Mouse (Mus musculus): Measurements from ENCODE around the gene AI467606.

GRCm38 (mm10) chr7:127112251-127112841, 21.2 kb downstream of the AI467606 start:
- no peak for TF ChIP-seq CTCF (conservative IDR thresholded peaks at IDR 0.05; ENCODE audit: low read length)
- TF ChIP-seq POU5F1 (IDR thresholded peaks at IDR 0.05; ENCODE audit: borderline replicate concordance, low read length), result no peak

All from E14TG2a.4 (cell line).